Mouse (Mus musculus) heart, adult 11 months (tissue): ENCODE data around the gene Ahcyl2.
A peak's percentile ranks its signal among the peaks of the same experiment; 100 is the strongest.
"Not testable (repeated sequence)": the region's sequence is repeated elsewhere in the genome, so short reads cannot be mapped to it uniquely, and the experiment has no call there.

Source experiments
- DNase-seq: peaks from one replicate; pipeline ENCODE4 v3.0.0; 2022

Gene Ahcyl2

DNA sequence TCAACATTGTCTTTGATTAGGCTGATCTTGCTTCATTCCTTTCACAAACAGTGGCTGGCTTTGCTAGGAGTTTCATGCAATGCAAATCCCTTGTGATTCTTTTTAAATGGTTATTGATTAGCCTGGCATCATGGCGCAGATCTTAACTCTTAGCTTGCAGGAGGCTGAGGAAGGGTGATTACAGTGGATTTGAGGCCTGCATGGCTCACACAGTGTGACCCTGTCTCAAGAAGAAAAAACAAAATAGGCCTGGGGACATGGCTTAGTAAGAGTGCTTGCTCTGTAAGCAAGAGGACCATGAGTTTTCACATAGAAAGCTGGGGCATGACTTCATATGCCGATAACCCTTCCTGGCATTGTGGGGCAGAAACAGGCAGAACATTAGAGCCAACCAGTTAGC is 47.8 kb downstream of the Ahcyl2 start:
- DNase-seq = no peak

DNA sequence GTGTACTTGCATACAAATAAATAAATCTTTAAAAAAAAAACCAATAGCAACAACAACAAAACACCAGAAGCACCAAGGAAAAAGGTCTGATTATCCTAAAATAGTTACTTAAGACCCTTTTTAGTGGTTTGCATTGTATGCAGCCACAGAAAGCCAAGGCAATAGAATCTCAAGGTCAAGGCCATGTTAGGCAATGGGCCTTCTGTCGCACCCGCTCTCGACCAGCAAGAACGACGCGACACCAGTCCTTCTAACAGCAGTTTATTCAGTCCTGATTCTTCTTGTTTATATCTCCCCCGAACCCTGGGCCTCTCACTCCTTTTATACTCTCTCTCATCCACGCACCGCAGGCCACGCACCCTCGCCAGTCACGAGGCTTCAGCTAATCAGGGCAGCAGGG is 48.6 kb downstream of the Ahcyl2 start:
- DNase-seq = not testable (repeated sequence)

DNA sequence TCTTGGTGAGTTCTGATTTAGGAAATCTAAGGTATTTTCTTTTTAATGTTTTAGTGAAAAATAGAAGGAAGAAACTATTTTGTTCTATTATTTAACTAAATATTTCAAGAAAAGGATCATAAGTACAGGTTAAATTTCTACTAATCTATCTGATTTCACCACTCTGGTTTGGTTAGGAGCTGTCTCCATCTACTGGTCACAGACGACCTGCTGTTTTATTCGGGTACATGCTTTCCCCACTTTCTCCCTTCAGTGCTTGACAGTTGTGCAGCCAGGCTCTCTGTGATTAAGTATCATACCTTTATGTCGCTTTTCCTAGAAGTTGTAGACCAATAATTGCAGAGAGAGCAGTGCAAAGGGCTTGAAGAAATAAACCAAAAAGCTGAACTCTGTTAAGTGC is 51.5 kb downstream of the Ahcyl2 start:
- no peak for DNase-seq

DNA sequence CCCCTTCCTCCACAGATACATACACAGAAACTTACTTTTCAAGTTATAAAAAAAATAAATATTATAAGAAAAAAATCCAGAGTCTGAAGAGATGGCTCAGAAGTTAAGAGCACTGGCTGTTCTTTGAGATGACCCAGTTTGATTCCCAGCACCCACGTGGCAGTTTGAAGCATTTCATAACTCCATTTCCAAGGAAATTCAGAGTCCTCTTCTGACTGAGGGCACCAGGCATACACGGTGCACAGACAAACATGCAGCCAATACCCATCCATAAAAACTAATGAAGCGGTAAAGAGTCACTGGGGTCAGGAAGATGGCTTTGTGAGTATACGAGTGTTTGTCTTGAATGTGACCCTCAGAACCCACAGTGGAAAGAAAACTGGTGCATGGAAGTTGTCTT is 52.5 kb downstream of the Ahcyl2 start:
- no peak for DNase-seq

DNA sequence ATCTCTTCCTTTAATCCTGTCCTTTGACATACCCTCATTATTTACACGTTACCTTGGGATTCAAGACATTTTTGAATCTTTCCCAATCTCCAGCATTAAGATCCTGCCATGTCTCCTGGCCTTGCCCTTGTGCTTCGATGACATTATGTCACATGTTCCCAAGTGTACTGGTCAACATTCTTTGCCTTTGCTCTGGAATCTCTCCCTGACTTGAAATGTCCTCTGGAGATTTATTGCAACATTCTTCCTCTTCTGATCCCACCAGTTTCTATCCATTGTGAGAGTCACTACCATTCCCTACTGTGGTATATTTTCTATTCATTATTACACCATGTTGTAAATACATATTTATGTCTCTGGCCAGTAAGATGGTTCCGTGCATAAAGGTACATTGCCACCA is 53.1 kb downstream of the Ahcyl2 start:
- DNase-seq = no peak

DNA sequence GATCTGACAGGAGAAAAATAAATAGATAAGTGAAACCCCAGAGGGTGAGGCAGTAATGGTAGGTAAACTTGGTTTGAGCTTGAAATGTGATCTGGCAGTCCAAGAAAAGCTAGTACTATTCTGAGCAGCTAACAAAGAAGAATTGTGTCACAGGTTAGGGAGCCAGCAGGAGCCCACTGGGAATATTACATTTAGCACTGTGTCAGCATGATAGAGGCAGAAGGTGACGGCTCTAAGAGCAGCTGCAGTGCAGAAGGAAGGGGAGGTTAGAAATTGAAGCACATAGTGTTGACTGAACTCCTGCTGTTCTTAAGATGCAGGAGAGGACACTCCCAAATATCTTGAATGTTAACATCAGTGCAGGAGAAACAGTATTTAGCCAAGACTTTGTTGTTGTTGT is 54.0 kb downstream of the Ahcyl2 start:
- no peak for DNase-seq

DNA sequence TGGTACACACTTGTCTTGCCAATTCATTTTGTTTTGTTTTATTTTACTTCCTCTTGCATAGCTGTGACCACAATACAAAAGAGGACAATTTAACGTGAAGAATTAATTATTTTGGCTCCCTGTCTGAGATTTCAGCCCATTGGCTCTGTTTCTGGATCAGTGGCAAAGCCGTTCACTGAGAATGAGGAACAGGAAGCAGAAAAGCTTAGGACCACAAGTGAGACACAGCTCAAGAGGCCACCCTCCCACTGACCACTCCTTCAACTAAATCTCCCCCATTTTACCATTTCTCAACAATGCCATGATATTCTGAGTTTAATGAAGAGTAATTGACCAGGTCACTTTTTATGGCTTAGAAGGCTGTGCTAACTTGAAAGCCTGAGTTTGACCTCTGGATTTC is 57.5 kb downstream of the Ahcyl2 start:
- DNase-seq = no peak

DNA sequence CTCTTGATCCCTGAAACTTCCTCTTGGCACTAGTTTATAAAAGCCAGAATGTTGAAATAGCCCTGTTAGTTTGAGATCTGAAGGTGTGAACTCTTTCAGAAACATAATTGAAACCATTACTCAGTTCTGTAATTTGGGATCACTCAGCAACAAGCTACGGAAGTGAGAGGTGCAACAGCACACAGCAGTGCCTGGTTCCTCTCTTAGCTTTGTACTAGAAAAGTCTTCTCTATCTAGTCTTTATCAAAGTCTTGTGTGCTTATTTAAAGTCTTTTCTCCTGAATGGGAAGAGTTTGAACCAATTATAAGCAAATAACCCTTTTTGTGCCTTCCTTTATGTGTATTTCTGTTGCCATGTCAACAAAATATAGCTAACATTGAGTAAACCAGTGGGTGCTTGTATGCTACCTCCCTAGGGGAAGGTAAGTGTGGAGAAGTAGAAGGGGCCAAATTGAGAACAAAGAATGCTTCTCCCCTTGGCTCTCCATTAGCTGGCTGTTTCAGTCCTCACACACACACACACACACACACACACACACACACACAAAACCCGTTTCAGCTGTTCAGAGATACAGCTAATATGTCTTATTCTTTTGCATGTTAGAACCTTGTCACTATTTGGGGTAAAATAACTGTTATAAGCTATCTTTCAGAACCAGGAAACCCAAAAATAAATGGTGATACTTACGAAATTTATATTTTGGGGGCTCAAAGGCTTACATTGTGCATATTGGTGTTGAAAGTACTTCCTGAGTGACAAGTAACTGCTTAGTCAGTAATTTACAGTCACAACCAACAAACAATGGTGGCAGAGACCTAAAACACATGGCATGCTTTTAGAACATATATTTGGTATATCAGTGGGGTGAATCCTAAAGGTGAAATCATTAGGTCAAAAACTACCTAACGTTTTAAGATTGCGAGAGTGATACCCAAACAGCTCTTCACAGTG is 59.8 kb downstream of the Ahcyl2 start:
- DNase-seq = no peak

DNA sequence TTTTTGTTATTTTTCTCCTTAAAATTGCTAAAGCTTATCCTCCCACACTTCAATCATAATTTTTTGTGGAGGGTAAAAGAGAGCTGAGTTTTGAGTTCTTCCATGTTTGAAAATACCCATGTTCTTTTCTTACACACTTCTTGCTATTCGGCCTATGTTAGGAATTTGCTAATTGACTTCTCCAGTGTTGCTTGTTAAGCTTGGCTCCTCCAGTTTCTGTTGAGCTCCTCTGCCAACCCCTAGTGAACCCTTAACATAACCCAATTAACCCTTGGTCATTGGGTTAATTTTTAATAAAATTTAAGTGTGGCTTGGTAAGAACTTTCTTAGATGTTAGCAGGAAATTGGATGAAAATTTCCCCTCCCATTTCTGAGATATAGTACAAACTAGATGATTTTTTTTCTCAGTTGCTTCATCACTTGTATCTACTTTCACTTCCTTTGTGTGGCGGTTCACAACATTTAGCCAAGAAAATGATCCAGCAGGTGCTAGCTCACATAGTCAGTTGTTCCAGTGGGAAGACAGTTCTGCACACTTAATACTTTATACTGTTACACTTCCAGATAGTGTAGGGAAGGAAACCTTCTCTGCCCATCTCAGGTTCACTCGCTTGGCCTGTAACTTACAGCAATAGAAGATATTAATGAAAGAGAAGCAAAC is 60.9 kb downstream of the Ahcyl2 start:
- DNase-seq = no peak

DNA sequence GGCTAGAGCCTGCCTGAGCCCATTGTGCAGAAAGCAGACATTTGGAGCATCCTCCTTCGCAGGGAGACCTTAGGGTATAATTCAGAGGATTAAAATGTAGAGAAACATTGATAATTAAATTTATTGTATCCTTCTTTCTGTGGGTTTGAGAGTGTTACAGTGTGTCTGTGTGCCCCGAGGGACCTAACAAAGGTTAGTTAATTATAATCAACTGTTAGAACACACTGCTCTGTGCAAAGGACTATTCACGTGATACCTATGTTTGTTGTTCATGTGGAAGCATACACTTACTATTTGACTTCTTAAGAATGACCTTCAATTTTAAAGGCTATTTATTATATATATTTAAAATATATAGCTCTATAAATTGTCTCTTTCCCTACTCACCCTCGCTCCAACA is 64.5 kb downstream of the Ahcyl2 start:
- DNase-seq = no peak

DNA sequence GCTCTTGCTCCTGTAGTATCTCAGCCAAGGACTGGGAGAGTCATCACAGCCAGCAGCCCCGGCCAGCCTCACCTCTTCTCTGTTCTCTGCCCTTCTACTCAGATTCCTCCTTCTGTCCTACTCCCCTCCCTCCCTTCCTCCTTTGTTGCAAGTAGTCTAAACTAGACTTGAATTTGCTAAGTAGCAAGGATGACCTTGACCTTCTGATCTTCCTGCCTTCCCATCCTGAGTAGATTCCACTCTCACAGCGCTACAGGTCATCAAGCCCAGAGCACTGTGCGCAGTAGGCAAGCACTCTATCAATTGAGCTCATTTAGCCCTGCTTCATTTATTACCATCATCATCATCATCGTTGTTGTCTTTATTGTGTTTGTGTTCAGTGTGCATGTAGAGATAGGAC is 65.3 kb downstream of the Ahcyl2 start:
- DNase-seq = no peak

DNA sequence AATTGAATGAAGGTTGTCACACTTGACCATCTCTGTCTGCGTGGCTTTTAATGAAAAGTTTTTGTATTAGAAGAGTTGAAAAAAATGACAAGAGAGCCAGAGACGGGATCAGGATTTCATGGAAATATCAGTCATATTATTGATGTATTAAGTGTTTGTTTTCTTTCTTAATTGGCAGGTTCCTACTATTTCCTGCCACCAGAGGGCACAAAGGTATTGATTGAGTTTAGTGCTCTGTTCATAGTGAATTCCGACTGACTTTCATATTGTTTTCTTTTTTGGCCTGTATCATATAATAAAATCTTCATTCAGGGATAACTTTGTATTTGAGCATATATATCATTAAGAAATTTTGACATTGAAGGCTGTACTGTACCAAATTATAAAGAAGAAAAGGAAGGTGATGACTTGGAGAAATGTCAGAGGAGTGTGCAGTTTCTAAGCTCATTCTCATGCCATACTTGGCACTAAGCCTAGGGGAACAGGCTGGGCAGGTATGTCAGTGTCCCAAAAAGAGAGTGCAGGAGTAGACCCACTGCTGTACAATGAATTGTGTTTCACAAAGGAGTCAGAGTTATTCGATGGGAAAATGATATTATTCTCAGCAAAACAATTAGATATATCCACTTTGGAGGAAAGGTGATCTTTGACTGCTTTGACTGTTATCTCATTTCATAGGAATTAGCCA is 65.9 kb downstream of the Ahcyl2 start:
- no peak for DNase-seq

DNA sequence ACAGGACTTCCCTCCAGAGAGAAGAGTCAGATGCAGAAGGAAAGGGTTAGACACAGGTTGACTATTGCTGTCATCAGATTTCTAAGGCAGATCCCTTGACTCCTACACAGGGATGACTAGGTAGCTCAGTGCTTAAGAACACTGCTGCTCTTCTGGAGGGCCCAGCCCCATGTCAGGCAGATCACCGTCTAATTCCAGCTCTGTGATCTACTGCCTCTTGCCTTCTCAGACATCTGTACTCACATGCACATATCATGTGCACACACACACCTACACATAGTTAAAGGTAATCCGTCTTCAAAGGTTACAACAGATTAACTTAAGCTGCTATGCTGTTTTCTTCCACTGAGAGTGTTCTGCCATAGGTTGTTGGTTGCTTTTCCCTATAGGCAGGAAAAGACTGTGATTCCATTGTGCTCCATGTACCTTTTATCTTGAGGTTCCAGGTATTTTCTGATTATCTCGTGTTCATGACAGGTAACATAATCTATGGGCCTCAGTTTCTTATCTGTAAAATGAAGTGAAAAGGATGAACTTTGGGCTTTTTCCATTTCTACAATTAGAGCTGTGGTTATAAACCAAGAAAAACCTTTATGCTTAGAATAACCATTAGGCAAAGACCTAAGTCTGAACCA is 67.8 kb downstream of the Ahcyl2 start:
- DNase-seq = no peak

DNA sequence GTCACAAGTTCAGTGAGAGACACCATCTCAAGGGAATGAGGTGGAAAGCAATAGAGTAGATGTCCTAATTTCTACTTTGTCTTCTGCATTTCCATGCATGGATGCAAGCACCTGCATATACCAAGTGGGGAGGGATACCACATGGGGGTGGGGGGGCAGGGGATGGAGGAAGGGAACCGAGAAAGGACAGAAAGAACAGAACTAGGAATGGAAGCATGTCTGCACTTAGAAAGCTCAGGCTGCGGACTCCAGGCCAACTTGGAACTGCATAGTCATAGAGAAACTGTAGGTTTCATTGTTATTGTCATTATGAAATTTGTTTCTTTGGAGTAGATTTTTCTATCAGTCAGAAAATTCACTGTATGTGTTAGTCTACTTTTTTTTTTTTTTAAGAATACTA is 69.8 kb downstream of the Ahcyl2 start:
- DNase-seq = no peak

DNA sequence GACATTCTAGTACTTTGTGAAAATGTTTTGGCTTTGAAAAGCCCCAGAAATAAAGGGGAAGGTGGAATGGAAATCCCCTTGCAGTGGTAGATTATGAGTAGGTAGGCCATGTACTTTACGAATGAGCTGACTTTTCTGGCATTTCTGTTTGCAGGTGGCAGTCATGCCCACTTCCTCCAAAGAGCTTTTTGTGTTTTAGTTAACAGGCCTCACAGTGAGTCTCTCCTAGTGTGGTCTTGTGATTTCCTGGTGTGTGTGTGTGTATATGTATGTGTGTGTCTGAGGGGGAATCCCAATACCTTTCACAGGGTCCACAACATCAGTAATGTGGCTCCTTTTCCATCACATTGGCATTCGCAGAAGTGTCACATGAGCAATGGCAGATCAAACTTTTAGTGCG is 70.7 kb downstream of the Ahcyl2 start:
- DNase-seq = no peak

DNA sequence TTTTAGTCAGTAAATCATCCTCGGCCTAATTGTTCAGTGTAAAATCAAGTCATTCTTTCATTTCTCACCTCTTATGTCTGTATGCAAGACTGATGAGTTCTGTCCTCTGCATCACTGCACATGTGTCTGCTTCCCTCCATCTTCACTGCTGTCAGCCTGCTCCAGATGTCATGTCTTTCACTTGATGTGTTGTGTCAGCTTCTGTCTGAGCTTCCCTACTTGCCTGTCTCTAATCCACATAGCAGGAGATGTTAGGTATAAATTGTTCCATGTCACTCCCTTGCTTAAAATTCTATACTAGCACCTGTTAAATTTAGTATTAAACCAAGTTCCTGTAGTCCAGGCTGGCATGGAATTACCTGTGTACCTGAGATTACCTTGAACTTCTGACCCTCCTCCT is 72.2 kb downstream of the Ahcyl2 start:
- peak; percentile 61 for DNase-seq

DNA sequence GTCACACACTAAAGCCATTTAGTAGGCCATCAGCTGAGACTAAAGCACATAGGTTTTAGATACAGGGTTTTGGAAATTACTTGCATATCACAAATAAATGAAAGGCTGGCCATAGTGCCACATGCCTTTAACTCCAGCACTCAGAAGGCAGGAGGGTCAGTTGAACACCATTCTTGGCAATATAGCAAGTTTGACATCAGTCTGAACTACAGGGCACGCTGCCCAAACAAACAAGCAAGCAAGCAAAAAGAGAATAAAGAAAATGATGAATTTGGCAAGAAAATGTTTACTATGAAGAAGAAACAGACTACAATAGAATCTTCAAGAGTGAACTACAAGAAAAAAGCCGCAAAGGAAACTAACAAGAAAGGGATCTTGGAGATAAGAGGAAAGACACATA is 73.7 kb downstream of the Ahcyl2 start:
- DNase-seq = no peak

DNA sequence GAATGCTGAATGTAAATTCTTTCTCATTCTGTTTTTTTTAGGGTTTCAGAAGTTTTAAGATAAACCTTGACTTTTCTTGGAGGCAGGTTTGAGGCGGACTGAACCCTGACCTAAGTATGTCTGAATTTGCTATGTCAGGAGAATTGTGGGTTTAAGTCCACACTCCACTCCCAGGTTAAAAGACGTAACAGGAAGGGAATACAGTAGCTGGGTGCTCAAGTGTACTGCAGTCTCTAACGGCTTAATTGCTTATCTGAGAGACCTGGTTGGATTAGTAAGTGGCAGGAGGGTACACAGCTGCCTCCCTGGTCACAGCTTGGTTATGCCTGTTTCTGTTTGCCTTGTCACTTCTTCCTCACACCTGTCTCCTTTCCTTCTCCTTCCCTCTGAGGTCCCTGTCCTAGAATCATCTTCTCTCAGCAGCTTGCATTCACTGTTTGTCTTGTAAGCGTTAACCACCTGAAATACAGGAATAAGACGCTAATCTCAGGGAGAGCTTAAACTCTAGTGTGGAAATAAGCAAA is 79.9 kb downstream of the Ahcyl2 start:
- DNase-seq = no peak

DNA sequence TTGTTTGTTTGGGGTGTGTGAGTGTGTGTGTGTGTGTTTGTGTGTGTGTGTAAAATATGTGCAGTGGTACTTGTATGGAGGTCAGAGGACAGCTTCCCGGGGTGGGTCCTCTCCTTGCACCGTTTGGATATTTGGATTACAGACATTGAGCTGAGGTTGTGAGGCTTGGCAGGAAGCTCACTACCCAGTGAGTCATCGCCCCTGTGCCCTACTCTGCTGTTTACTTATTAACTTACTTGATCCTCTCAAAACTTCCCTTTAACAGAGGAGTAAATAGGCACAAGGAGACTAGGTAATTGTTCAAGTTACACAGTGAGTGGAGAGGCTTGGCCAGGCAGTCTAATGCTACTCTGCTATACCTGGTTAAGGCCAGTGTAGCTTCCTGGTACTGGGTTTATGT is 81.0 kb downstream of the Ahcyl2 start:
- DNase-seq = peak; percentile 78

DNA sequence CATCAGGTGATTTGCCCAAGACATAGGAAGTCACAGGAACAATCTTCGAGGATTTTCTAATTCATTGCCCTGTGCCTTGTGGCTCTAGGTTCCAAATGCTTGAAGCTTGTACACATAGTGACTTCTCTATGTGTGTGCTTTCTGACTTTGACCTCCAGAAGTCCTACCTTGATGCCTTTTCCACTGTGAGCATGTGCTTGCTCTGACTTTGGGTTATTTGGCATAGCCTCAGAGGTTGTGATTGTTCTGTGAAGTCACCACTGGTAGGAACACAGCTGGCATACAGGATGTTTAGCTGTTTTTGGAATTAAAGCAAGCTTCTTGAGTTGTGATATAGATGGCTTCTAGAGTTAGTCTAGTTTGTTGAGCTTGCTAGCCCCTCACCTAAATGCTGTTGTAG is 82.3 kb downstream of the Ahcyl2 start:
- peak; percentile 59 for DNase-seq

DNA sequence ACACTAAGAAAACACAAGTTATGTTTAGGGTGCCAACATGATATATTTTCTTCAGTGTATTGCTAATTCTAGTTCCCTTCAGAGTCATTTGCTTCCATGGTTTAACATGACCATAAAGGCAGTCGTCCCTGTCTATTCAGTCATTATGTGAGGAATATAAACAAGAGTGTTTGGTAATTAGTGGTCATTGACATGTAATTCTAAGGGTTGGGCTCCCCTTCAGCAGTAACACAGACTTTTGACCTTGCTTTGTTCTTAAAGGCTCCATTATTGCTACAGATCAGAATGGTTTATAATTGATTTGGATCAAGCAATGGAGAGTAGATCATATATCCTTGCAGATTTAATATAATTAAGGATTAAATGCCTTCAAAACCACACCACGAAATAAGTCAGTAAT is 82.9 kb downstream of the Ahcyl2 start:
- no peak for DNase-seq

DNA sequence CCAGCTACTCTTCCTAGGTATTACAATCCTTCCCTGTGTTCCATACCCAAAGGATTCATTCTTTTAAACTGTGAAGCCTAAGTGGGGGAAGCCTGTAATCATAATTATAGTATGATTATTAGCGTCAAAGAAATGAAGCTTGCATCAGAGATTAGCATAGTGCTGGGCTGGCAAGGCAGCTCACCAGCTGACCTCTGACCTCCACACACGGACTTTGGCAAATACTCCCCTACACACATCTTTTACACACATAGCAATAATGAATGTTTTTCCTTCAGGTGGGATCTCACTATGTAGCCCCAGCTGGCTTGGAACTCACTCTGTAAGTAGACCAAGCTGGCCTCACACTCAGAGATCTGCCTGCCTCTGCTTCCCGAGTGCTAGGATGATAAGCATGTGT is 84.1 kb downstream of the Ahcyl2 start:
- DNase-seq = no peak
